Mouse (Mus musculus): ENCODE data around the gene Clmp. TPM values are rescaled to one million over a fixed set of nuclear protein-coding genes. Genes with fewer than 3 reads are reported as not detected.

Clmp gene
- 10 to 100 TPM in 1 of 4 experiments, 1 to 10 TPM in 3; 3.5 to 10.5 (median 5.9) TPM for total RNA-seq (2022)

GRCm38 (mm10) chr9:40685801-40686420, at the start of gene Clmp:
Gene Clmp (plus strand): TSS chr9:40685962.
- no peak for DNase-seq

GRCm38 (mm10) chr9:40636054-40636453, 49.7 kb upstream of the Clmp start:
- DNase-seq, result peak; percentile 37

GRCm38 (mm10) chr9:40637705-40638393, 47.9 kb upstream of the Clmp start:
- no peak for DNase-seq

GRCm38 (mm10) chr9:40638394-40639049, 47.2 kb upstream of the Clmp start:
- peak; percentile 15 for DNase-seq

GRCm38 (mm10) chr9:40639536-40640187, 46.1 kb upstream of the Clmp start:
- DNase-seq, result no peak

GRCm38 (mm10) chr9:40641318-40641717, 44.4 kb upstream of the Clmp start:
- no peak for DNase-seq

GRCm38 (mm10) chr9:40642470-40643220, 43.1 kb upstream of the Clmp start:
- no peak for DNase-seq

GRCm38 (mm10) chr9:40649444-40649843, 36.3 kb upstream of the Clmp start:
- no peak for DNase-seq

GRCm38 (mm10) chr9:40649983-40650382, 35.8 kb upstream of the Clmp start:
- DNase-seq, result no peak

- DNase-seq, result no peak
Observed at GRCm38 (mm10) chr9:40651239-40651859, 34.4 kb upstream of the Clmp start.

- no peak for DNase-seq
Observed at GRCm38 (mm10) chr9:40652757-40653156, 33.0 kb upstream of the Clmp start.

GRCm38 (mm10) chr9:40666190-40666803, 19.5 kb upstream of the Clmp start:
- no peak for DNase-seq

GRCm38 (mm10) chr9:40670313-40670712, 15.4 kb upstream of the Clmp start, which contains the start of gene Gm21915:
Gene Gm21915 (plus strand): TSS chr9:40670613.
- no peak for DNase-seq

- DNase-seq, result no peak
Observed at GRCm38 (mm10) chr9:40671323-40671930, 14.3 kb upstream of the Clmp start.

GRCm38 (mm10) chr9:40675203-40675958, 10.4 kb upstream of the Clmp start:
- DNase-seq, result no peak

GRCm38 (mm10) chr9:40678653-40679052, 7.1 kb upstream of the Clmp start:
- no peak for DNase-seq

- DNase-seq, result no peak
Observed at GRCm38 (mm10) chr9:40686421-40686899, 698 bp downstream of the Clmp start.

GRCm38 (mm10) chr9:40687053-40687452, 1.3 kb downstream of the Clmp start:
- DNase-seq, result no peak

- DNase-seq, result no peak
Observed at GRCm38 (mm10) chr9:40687553-40687952, 1.8 kb downstream of the Clmp start.

- DNase-seq, result peak; percentile 30
Observed at GRCm38 (mm10) chr9:40690511-40690910, 4.7 kb downstream of the Clmp start.
